Mouse (Mus musculus) fat pad, adult 2 months (tissue): Measurements from ENCODE around the gene Olfr464.
"Not testable (repeated sequence)": the region's sequence is repeated elsewhere in the genome, so short reads cannot be mapped to it uniquely, and the experiment has no call there.

Source experiments
- DNase-seq: peaks from one replicate; pipeline ENCODE4 v3.0.0-alpha.2; 2011; ENCODE audit warnings: low read depth, low spot score; ENCODE audit errors: extremely low read depth

Olfr464 gene

GRCm38 (mm10) chr11:87870096-87870495 is 50.7 kb downstream of the Olfr464 start:
- DNase-seq, result no peak

DNA sequence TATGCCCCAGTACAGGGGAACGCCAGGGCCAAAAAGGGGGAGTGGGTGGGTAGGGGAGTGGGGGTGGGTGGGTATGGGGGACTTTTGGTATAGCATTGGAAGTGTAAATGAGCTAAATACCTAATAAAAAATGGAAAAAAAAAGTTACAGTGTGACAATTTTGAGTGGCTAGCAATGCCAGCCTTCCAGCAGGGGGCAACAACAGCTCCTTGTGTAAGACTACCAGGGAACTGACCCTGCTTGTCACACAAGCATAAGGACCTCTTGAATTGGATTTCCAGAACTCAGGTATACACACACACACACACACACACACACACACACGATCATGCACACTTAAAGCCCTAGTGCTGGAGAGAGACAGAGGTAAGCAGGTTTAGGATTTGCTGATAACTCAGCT is 53.9 kb downstream of the Olfr464 start:
- DNase-seq, result not testable (repeated sequence)
